Mouse (Mus musculus) spleen, adult 2 months (tissue): ENCODE measurements around the gene Cpm. TPM values are rescaled to one million over a fixed set of nuclear protein-coding genes. Genes with fewer than 3 reads are reported as not detected.
A peak's percentile ranks its signal among the peaks of the same experiment; 100 is the strongest.

Experiments used
- DNase-seq, 2 experiments: peaks; one replicate each; pipeline versions ENCODE4 v3.0.0 to v3.0.0-alpha.2; 2012 to 2021; ENCODE audit warnings: low spot score in 2 of 2, low read depth in 1 of 2
- H3K27ac ChIP-seq: fragments of 200-500 bp; 2 replicates; pipeline ENCODE4 v1.5.1; 2012; ENCODE audit warnings: low read length, inconsistent platforms; ENCODE audit not compliant: insufficient read depth
- H3K27me3 ChIP-seq: fragments of 200-500 bp; 2 replicates; pipeline ENCODE4 v1.6.1; 2012; ENCODE audit warnings: mild to moderate bottlenecking, moderate library complexity, low read length, inconsistent platforms; ENCODE audit not compliant: control insufficient read depth, insufficient read depth
- H3K36me3 ChIP-seq: fragments of 200-500 bp; 2 replicates; pipeline ENCODE4 v1.6.1; 2012; ENCODE audit warnings: mild to moderate bottlenecking, low read length, inconsistent platforms; ENCODE audit not compliant: control insufficient read depth, insufficient read depth
- H3K4me1 ChIP-seq: fragments of 200-500 bp; 2 replicates; pipeline ENCODE4 v1.6.1; 2011; ENCODE audit warnings: inconsistent platforms; ENCODE audit not compliant: control insufficient read depth, insufficient read depth, insufficient read length
- H3K4me3 ChIP-seq: fragments of 200-500 bp; 2 replicates; pipeline ENCODE4 v1.5.1; 2011; ENCODE audit warnings: mild to moderate bottlenecking, inconsistent platforms; ENCODE audit not compliant: insufficient read depth, insufficient read length; ENCODE audit errors: extremely low read depth
- CTCF ChIP-seq: fragments of 200-500 bp; IDR thresholded peaks from 2 replicates; pipeline ENCODE4 v1.5.1; 2011; ENCODE audit warnings: mild to moderate bottlenecking, inconsistent platforms; ENCODE audit not compliant: insufficient read depth, insufficient read length, insufficient replicate concordance; ENCODE audit errors: extremely low read depth
- POLR2A ChIP-seq: fragments of 200-500 bp; IDR thresholded peaks from 2 replicates; pipeline ENCODE4 v1.6.1; 2011; ENCODE audit warnings: low read depth, low read length, inconsistent platforms
- WGBS: fragments of 180-500 bp; shearing (Covaris S2); methylation state at CpG from one replicate; pipeline ENCODE4 v1.1.7; 2018; 5-methylcytosine and 5-hydroxymethylcytosine counted together
- polyA plus RNA-seq: library from polyadenylated mRNA; depleted of rRNA; stranded (reverse); fragments of >200 nt; gene quantifications from 2 replicates; pipeline ENCODE4 v1.2.3, GENCODE M21; 2012

The Cpm gene
- polyA plus RNA-seq, 1 experiment: 10.1 TPM

DNA sequence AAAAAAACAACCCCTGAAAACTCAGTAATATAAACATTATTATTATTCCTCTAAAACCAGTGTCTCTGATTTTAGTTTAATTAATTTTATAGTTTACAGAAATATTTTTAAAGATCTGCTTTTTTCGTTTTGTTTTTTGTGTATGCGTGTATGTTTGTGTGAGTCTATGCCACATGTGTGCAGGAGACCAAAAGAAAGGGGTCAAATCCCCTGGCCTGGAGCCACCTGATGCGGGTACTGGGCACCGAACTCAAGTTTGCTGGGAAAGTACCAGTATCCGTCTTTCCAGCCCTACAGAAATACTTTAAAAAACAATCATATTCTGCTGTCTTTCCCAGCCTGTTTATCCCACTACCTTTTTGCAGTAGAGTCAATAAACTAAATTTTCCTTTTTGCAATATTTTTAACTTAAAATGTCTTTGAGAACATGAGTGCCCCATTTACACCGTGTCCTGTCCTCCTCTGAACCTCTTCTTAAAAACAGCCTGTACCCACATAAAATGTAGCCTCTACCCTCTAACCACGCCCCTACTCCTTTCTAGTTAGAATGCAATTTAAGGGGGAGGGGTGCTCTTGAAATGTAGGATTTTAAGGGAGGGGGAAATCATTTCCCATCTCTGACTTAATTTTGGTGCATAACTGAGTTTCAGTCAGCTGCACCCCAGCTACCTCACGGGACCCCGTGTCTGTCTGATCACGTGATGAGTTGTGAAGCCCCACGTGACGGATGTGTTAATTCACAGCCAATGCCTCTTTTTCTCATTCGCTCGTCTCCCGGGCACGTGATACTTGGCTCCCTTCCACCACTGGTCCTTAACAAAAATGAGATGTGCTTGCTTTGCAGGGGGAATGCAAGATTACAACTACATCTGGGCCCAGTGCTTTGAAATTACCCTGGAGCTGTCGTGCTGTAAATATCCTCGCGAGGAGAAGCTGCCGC is 46.1 kb downstream of the Cpm start:
- Histone ChIP-seq H3K4me3 (peak overlapping the region; percentile 24; the same call in 1 of the 2 replicates), H3K4me1 (no peaks in the 10 kb centered on the region), H3K27me3 (no peaks in the 10 kb centered on the region), H3K36me3 (peaks cover 19% of the 10 kb centered on the region), H3K27ac (no peak overlapping the region)
- peak; percentile 45 to 61 for DNase-seq
- TF ChIP-seq POLR2A: no peak
- TF ChIP-seq CTCF: no peak
- WGBS: 40% methylated on average over 20 of the region's 20 CpGs

DNA sequence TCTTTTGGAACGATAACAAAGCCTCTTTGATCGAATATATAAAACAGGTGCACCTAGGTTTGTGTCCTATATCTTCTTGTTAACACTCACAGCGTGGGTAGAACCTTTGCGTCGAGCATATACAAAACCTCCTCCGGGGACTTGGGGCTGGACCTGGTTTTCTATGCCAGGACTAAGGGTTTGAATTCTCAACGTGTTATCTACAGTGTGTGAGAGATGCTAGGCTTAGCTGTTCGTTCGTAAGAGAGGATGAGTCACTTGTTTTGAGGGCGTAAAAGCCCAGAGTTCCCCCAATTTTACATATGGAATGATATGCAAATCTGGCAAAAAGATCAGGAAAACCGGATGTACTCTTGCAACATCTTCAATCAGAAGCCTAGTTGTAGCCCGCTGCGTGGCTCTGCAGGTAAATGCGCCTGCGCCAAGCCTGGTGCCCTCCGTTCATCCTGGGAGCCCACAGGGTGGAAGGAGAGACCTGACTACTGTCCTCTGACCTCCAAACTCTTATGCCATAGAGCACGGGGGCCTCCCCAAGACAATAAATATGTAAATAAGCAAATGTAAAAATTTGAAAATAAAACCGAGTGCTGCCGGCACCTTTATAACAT is 46.8 kb downstream of the Cpm start:
- no peak for DNase-seq
- Histone ChIP-seq H3K4me1 (no peaks in the 10 kb centered on the region), H3K27ac (no peak overlapping the region), H3K36me3 (peaks cover 18% of the 10 kb centered on the region), H3K4me3 (peak overlapping the region; percentile 24; the same call in 1 of the 2 replicates), H3K27me3 (no peaks in the 10 kb centered on the region)
- TF ChIP-seq CTCF: no peak
- TF ChIP-seq POLR2A: no peak
- WGBS: 41% methylated on average over 19 of the region's 19 CpGs

DNA sequence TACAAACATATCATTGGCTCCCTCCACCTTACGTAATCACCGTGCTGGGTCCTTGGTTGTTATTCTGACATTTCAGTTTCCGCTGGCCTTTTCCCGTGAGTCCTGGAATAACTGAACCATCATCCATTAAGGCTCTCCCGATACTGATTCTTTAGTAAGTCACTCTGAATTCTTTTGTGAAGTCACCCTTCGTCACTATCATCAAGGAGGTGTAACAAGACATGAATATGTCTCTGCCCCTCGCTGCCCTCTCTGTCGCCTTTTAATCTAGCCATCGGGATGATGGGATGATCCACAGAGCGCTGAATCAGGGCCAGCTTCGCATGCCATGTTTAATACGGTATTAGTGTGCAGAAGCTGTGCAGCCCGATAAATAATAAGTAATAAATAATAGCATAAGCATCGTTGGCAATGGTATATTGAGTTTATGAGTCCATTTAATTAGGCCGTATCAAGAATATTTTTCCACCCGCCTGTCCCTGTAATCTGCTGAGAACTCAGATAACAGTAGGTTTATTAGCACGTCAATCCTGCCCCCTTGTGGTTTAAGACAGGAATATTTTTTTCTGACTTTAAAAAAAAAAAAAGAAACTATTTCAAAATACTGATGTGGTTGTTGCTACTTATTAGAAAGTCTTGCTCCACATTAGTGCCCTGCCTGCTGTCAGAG is 47.5 kb downstream of the Cpm start:
- H3K27ac ChIP-seq: no peak overlapping the region
- H3K4me3 ChIP-seq: no peak overlapping the region
- H3K4me1 ChIP-seq: no peaks in the 10 kb centered on the region
- 34% methylated on average over 17 of the region's 17 CpGs for WGBS
- no peak for TF ChIP-seq POLR2A
- TF ChIP-seq CTCF: no peak
- H3K27me3 ChIP-seq: no peaks in the 10 kb centered on the region
- peak in 1 of 2 experiments; percentile 39 for DNase-seq
- H3K36me3 ChIP-seq: peaks cover 16% of the 10 kb centered on the region

DNA sequence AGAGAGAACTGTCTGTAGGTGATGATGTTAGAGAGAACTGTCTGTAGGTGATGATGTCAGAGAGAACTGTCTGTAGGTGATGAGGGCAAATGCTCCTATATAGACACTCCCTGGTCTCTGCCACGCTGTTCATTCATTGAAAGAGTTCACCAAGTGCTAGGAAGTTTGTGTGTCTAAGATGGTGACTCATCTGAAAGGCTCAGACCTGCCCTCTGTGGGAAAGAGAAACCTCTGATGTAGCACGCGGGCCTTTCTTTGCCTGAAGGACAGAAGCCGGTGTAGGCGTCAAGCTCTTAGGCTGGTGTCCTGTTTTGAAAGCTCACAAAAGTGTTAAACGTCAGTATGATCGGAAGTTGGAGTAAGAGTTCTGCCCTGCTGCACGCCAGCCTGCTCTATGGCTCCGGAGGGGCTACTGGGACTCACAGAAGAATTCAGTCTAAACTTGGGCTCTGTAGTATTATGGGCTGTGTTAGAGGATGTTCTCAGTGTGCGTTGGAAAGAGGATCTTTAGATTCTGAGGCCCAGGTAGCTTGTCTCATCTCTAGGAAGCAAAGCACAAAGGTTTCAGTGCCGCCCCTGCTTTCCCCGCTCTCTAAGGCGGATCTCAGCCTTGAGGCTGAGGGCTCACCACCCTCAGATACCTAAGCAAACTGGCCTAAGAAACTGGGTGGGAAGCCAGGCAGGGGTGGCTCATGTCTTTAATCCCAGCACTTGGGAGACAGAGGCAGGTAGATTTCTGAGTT is 48.4 kb downstream of the Cpm start:
- no peak overlapping the region for H3K27ac ChIP-seq
- no peak overlapping the region for H3K4me3 ChIP-seq
- TF ChIP-seq CTCF (no peak), POLR2A (no peak)
- WGBS: 81% methylated on average over 13 of the region's 13 CpGs
- no peaks in the 10 kb centered on the region for H3K4me1 ChIP-seq
- H3K36me3 ChIP-seq: peaks cover 11% of the 10 kb centered on the region
- H3K27me3 ChIP-seq: no peaks in the 10 kb centered on the region
- DNase-seq: no peak

DNA sequence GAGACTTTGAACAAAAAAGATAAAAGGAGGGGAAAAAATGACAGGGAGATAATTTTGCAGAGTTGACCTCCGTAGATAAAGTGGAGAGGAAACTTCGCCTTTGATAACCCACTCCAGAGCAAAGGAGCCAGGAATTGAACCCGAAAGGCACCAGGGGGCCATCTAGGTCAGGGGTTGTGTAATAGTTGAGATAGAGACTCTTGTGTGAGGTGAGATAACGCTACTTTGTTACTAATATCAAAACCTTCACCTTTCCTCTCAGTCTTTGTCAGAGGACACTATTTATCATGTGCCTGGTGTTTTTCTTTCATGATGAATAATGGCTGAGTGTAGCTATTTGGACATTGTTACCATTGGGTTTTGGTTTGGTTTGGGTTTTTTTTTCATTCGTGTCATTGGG is 49.1 kb downstream of the Cpm start:
- H3K27ac ChIP-seq: no peak overlapping the region
- H3K36me3 ChIP-seq: peaks cover 12% of the 10 kb centered on the region
- H3K27me3 ChIP-seq: no peaks in the 10 kb centered on the region
- DNase-seq: no peak
- no peak overlapping the region for H3K4me3 ChIP-seq
- no peaks in the 10 kb centered on the region for H3K4me1 ChIP-seq
- 81% methylated on average over 5 of the region's 5 CpGs for whole genome bisulfite sequencing
- no peak for TF ChIP-seq CTCF
- TF ChIP-seq POLR2A: no peak

DNA sequence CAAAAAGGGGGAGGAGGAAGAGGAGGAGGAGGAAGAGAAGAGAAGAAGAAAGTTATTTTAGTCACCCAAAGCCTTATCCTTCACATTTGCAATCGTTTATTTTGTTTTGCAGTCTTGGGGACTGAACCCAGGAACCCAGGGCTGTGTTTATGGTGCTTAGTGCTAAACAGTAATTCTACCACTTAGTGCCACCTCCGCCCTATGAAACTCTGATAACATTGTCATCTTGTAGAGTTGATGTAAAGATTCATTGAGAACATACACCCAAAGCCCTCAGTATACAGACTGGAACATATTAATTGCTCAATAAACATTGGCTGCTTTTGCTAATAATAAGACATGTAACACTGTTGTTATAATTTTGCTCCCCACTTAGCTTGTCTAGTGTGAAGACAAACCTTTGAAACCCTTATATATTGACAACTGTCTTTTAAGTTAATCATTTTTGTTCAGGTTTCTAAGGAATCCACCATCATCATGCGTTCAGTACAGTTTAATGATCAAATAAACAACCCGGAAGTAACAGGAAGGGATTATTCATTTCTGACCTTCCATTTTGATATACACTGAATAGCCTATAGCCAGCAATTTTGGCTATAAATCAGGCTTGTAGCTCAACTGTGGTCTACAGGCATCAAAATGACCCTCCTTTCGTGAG is 49.9 kb downstream of the Cpm start:
- H3K4me3 ChIP-seq: no peak overlapping the region
- no peak for DNase-seq
- TF ChIP-seq CTCF (no peak), POLR2A (no peak)
- peaks cover 15% of the 10 kb centered on the region for H3K36me3 ChIP-seq
- 82% methylated on average over 5 of the region's 5 CpGs for WGBS
- no peak overlapping the region for H3K27ac ChIP-seq
- H3K27me3 ChIP-seq: no peaks in the 10 kb centered on the region
- H3K4me1 ChIP-seq: no peaks in the 10 kb centered on the region
